Comparison of ENCODE assay signal across 14 mouse cellular contexts in the genomic region with DNA sequence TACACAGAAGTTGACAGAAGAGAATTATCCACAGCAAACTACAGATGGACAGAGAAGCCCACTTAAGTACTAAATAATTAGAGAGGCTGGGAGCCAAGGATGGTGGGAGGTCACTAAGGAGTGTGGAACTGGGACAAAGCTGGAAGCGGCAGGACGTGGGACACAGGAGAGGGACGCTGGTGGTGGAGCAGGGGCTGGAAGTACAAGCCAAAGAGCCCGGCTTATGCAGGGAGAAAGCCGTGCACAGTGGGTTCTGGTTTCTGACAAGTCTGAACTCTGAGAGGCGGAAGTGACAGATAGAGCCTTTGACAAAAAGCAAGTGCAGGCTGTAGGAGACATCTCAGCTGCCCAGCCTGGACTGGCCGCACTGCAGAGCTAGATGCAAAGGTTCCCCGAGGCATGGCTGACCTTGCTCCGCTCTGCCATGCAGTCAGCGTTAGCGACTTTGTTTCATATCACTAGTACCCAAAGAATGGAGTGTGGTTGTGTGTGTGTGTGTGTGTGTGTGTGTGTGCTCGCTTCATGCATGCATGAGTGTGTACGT.
A peak's percentile ranks its signal among the peaks of the same experiment; 100 is the strongest.
DNase-seq lines count a peak whose midpoint lies in the region; ATAC-seq and TF ChIP-seq lines count a peak whose summit lies in the region.
"Had no signal": no experiment of that assay in that cellular context is flagged by ENCODE, and none has a peak within 500 bp of the region (broad histone marks: within the 10 kb centered on the region; RNA-seq: fewer than 3 reads in every experiment).

No protein-coding gene starts in this region.

- no peak overlapping the region for H3K4me3 ChIP-seq in heart, adult 2 months
- no peak overlapping the region for H3K4me3 ChIP-seq in embryonic facial prominence, embryonic 14.5 days (ENCODE audit: low read depth, low read length)
- no peak overlapping the region for H3K4me3 ChIP-seq in intestine, embryonic 15.5 days (replicated peaks)
- H3K4me3 ChIP-seq: limb, embryonic 12.5 days had no signal

- no peaks in the 10 kb centered on the region for H3K9me3 ChIP-seq in embryonic facial prominence, embryonic 14.5 days (ENCODE audit: control insufficient read depth, low read length)
- no peaks in the 10 kb centered on the region for H3K9me3 ChIP-seq in intestine, embryonic 15.5 days

- no peak for TF ChIP-seq CTCF in heart, adult 2 months (IDR thresholded peaks at IDR 0.05)

- H3K9ac ChIP-seq in heart, adult 2 months (ENCODE audit: low read depth, low read length): 0 out of 2 replicates have a peak overlapping the region, but pooled peaks have one; percentile 26
- no peak overlapping the region for H3K9ac ChIP-seq in embryonic facial prominence, embryonic 14.5 days (ENCODE audit: low read depth, low read length)
- H3K9ac ChIP-seq in intestine, embryonic 15.5 days: no peak overlapping the region
- H3K9ac ChIP-seq: limb, embryonic 12.5 days had no signal

- TF ChIP-seq EP300 in heart, adult 2 months (IDR thresholded peaks at IDR 0.05; ENCODE audit: insufficient read depth, low read depth, low read length): no peak

- no peak overlapping the region for H3K4me2 ChIP-seq in embryonic facial prominence, embryonic 14.5 days (ENCODE audit: low read depth, low read length)
- H3K4me2 ChIP-seq in intestine, embryonic 15.5 days (replicated peaks): 0 out of 2 replicates have a peak overlapping the region, but pooled peaks have one; percentile 14
- H3K4me2 ChIP-seq: limb, embryonic 12.5 days had no signal

- ATAC-seq in embryonic facial prominence, embryonic 14.5 days (ENCODE audit: low read depth): peak; percentile 33; the same call in 1 of the 2 replicates
- peak; percentile 40; the same call in 1 of the 2 replicates for ATAC-seq in intestine, embryonic 15.5 days
- ATAC-seq: CD4-positive, CD25-positive, alpha-beta regulatory T cell, adult 4 months; inflammation-experienced regulatory T-cells, adult 6 months had no signal

- no peak overlapping the region for H3K27ac ChIP-seq in heart, adult 2 months
- no peak overlapping the region for H3K27ac ChIP-seq in embryonic facial prominence, embryonic 14.5 days (replicated peaks; ENCODE audit: low read depth, low read length)
- peak overlapping the region; percentile 71 for H3K27ac ChIP-seq in intestine, embryonic 15.5 days
- H3K27ac ChIP-seq: limb, embryonic 12.5 days; macrophage had no signal

- no peak for DNase-seq in heart, adult 2 months
- no peak for DNase-seq in heart, postnatal 14 days
- peak; percentile 16 to 31 for DNase-seq in kidney, postnatal 4 days
- DNase-seq in kidney, postnatal 25 days: no peak
- DNase-seq in embryonic facial prominence, embryonic 14.5 days (ENCODE audit: low spot score): no peak
- DNase-seq in gastrocnemius, postnatal 14 days: no peak
- DNase-seq: cerebellum, postnatal 36 days; gastrocnemius, postnatal 10 days; layer of hippocampus, adult 9-11 months had no signal

- 46% methylated on average over 13 of the region's 13 CpGs for WGBS in heart, adult 2 months
- 57% methylated on average over 12 of the region's 13 CpGs for WGBS in embryonic facial prominence, embryonic 14.5 days
- 48% methylated on average over 13 of the region's 13 CpGs for WGBS in intestine, embryonic 15.5 days

- peaks cover 5% of the 10 kb centered on the region for H3K4me1 ChIP-seq in heart, adult 2 months (ENCODE audit: control insufficient read depth, insufficient read depth, low read length)
- H3K4me1 ChIP-seq in embryonic facial prominence, embryonic 14.5 days (ENCODE audit: control insufficient read depth, insufficient read depth, low read length): peaks cover 4% of the 10 kb centered on the region; the same call in 1 of the 2 replicates
- peaks cover 19% of the 10 kb centered on the region for H3K4me1 ChIP-seq in intestine, embryonic 15.5 days (replicated peaks)

- intact Hi-C loops in heart, adult 2 months (cut with DNase I): no loop called here
- intact Hi-C loops in heart, postnatal 14 days (cut with DNase I): no loop called here
- intact Hi-C loops in gastrocnemius, postnatal 14 days (cut with DNase I; ENCODE audit: low total_unique reads): no loop called here

- no peak for TF ChIP-seq POLR2A in heart, adult 2 months (IDR thresholded peaks at IDR 0.05; ENCODE audit: insufficient read depth, low read depth, low read length)

- H3K36me3 ChIP-seq in heart, adult 2 months (ENCODE audit: control insufficient read depth, insufficient read depth, low read length): no peaks in the 10 kb centered on the region
- no peaks in the 10 kb centered on the region for H3K36me3 ChIP-seq in embryonic facial prominence, embryonic 14.5 days (ENCODE audit: control insufficient read depth, insufficient read depth, low read length)
- H3K36me3 ChIP-seq in intestine, embryonic 15.5 days: no peaks in the 10 kb centered on the region
- H3K36me3 ChIP-seq: limb, embryonic 12.5 days had no signal

- H3K27me3 ChIP-seq in heart, adult 2 months (ENCODE audit: control insufficient read depth, insufficient read depth, low read length): no peaks in the 10 kb centered on the region
- no peaks in the 10 kb centered on the region for H3K27me3 ChIP-seq in embryonic facial prominence, embryonic 14.5 days (replicated peaks; ENCODE audit: control insufficient read depth, insufficient read depth, low read length)
- no peaks in the 10 kb centered on the region for H3K27me3 ChIP-seq in intestine, embryonic 15.5 days (replicated peaks)
- H3K27me3 ChIP-seq: limb, embryonic 12.5 days had no signal

- no peaks in the 10 kb centered on the region for H3K79me2 ChIP-seq in heart, adult 2 months (replicated peaks; ENCODE audit: control insufficient read depth, insufficient read depth, low read length)

Comparison
In these comparisons a context has a peak if more than half of its experiments do, and no peak if none do; other contexts are left out.
1. DNase-seq: peak in kidney, postnatal 4 days (2 of 2); none in heart, adult 2 months (0 of 2), heart, postnatal 14 days (0 of 2), kidney, postnatal 25 days (0 of 2), embryonic facial prominence, embryonic 14.5 days (single experiment) and gastrocnemius, postnatal 14 days (single experiment).